Mouse (Mus musculus) liver, postnatal 0 days (tissue): ENCODE measurements around the gene Ppm1h. TPM values are rescaled to one million over a fixed set of nuclear protein-coding genes. Genes with fewer than 3 reads are reported as not detected.

Source experiments
- ATAC-seq: fragments of 200-750 bp; cut with Nextera tagmentation; 2 replicates; pipeline ENCODE4 v1.8.0; 2017; ENCODE audit warnings: mild to moderate bottlenecking, moderate library complexity
- DNase-seq: peaks from one replicate; pipeline ENCODE4 v3.0.0-alpha.2; 2016
- H3K27ac ChIP-seq: fragments of 300-500 bp; sonication (generic); 2 replicates; pipeline ENCODE4 v1.5.1; 2014; ENCODE audit warnings: antibody characterized with exemption, moderate library complexity, mild to moderate bottlenecking, low read depth
- H3K27me3 ChIP-seq: fragments of 300-500 bp; sonication (generic); 2 replicates; pipeline ENCODE4 v1.6.1; 2014; ENCODE audit warnings: low read length, control low read depth, mixed read lengths; ENCODE audit not compliant: insufficient read depth
- H3K36me3 ChIP-seq: fragments of 300-500 bp; sonication (generic); replicated peaks from 2 replicates; pipeline ENCODE4 v1.6.1; 2014; ENCODE audit warnings: mild to moderate bottlenecking, control low read depth, low read length, moderate library complexity, mixed read lengths; ENCODE audit not compliant: insufficient read depth
- H3K4me1 ChIP-seq: fragments of 300-500 bp; sonication (generic); 2 replicates; pipeline ENCODE4 v1.6.1; 2014; ENCODE audit warnings: antibody characterized with exemption, mild to moderate bottlenecking, control low read depth; ENCODE audit not compliant: insufficient read depth
- H3K4me2 ChIP-seq: fragments of 300-500 bp; sonication (generic); 2 replicates; pipeline ENCODE4 v1.6.1; 2014; ENCODE audit warnings: low read depth, mild to moderate bottlenecking, low read length, moderate library complexity, mixed read lengths
- H3K4me3 ChIP-seq: fragments of 300-500 bp; sonication (generic); 2 replicates; pipeline ENCODE4 v1.5.1; 2014; ENCODE audit warnings: low read depth, low read length
- H3K9ac ChIP-seq: fragments of 300-500 bp; sonication (generic); replicated peaks from 2 replicates; pipeline ENCODE4 v1.6.1; 2014; ENCODE audit warnings: mild to moderate bottlenecking, moderate library complexity
- H3K9me3 ChIP-seq: fragments of 300-500 bp; sonication (generic); 2 replicates; pipeline ENCODE4 v1.6.1; 2016; ENCODE audit warnings: mild to moderate bottlenecking, control low read depth, low read length, mixed read lengths
- CTCF ChIP-seq: sonication (generic); IDR thresholded peaks from 2 replicates; pipeline ENCODE4 v1.5.1; 2016; ENCODE audit warnings: antibody characterized with exemption, low read depth
- EP300 ChIP-seq: IDR thresholded peaks from 2 replicates; pipeline ENCODE4 v1.6.1; 2016; ENCODE audit warnings: antibody characterized with exemption, low read depth, mild to moderate bottlenecking
- WGBS: fragments of 180-500 bp; shearing (Covaris S2); extraction: QIAGEN DNeasy Blood & Tissue Kit; methylation state at CpG from one replicate; pipeline ENCODE4 v1.1.7; 2014; ENCODE audit not compliant: insufficient replicate concordance; 5-methylcytosine and 5-hydroxymethylcytosine counted together
- microRNA counts: library from miRNA; unstranded; fragments of <30 nt; microRNA quantifications from one replicate; lab custom pipeline; 2015
- microRNA-seq: library from miRNA; unstranded; fragments of <30 nt; microRNA quantifications from one replicate; pipeline ENCODE4, GENCODE M21; 2016
- polyA plus RNA-seq: library from polyadenylated mRNA; unstranded; fragments of >200 nt; fragmentation: Nextera tagmentation; extraction: Ambion mirVana; gene quantifications from 2 replicates; pipeline ENCODE4 v1.2.1, GENCODE M21; 2015

The Ppm1h gene
- polyA plus RNA-seq, 1 experiment from 2014 or later, result 3.9 TPM

- no peak for ATAC-seq
- no peak for DNase-seq
- WGBS, result 82% methylated on average over 9 of the region's 9 CpGs
- Histone ChIP-seq H3K36me3 (peaks cover 33% of the 10 kb centered on the region), H3K4me3 (no peak overlapping the region), H3K4me2 (no peak overlapping the region), H3K9me3 (no peaks in the 10 kb centered on the region), H3K4me1 (peaks cover 8% of the 10 kb centered on the region; the same call in 1 of the 2 replicates), H3K27ac (no peak overlapping the region), H3K27me3 (no peaks in the 10 kb centered on the region), H3K9ac (no peak overlapping the region)
- TF ChIP-seq CTCF, result no peak
- TF ChIP-seq EP300, result no peak
Observed at GRCm38 (mm10) chr10:122991648-122992047, 313.1 kb downstream of the Ppm1h start.

- DNase-seq (no peak), ATAC-seq (no peak)
- Histone ChIP-seq H3K27ac (no peak overlapping the region), H3K4me1 (no peaks in the 10 kb centered on the region), H3K9me3 (no peaks in the 10 kb centered on the region), H3K27me3 (no peaks in the 10 kb centered on the region), H3K36me3 (peaks cover 60% of the 10 kb centered on the region), H3K4me2 (no peak overlapping the region), H3K9ac (no peak overlapping the region), H3K4me3 (no peak overlapping the region)
- 91% methylated on average over 17 of the region's 17 CpGs for WGBS
- no peak for TF ChIP-seq CTCF
- no peak for TF ChIP-seq EP300
Observed at GRCm38 (mm10) chr10:122994402-122995107, 316.0 kb downstream of the Ppm1h start.

MicroRNAs within 50 kb of the gene (microRNA counts, 519-probe panel; counts per million panel counts)
- microRNA mmu-let-7i (lab: Ali Mortazavi, UCI), result 7,705 counts per million, percentile 89 among the panel's probes with 10 or more counts

Small RNA genes lying within 50 kb of the gene (microRNA-seq; reads per million reads assigned to microRNA genes)
- gene Mir6412, result not detected
- not detected for gene Mir8104
- gene Mirlet7i, result 30,505 reads per million, percentile 98 among the genes with 10 or more reads in this experiment

Other genes with a start within 250 kb of the Ppm1h start
- 10.9 and 11.0 TPM in 2 replicates for gene Avpr1a, start 230.3 kb upstream of the Ppm1h start, polyA plus RNA-seq